In genomic region chr2:62450364-62450763, GRCm38 (mm10) we compare ENCODE assay signal across 28 mouse cellular contexts. TPM values are rescaled to one million over a fixed set of nuclear protein-coding genes. Genes with fewer than 3 reads are reported as not detected.
A peak's percentile ranks its signal among the peaks of the same experiment; 100 is the strongest.
DNase-seq lines count a peak whose midpoint lies in the region; ATAC-seq and TF ChIP-seq lines count a peak whose summit lies in the region.
"Had no signal": no experiment of that assay in that cellular context is flagged by ENCODE, and none has a peak within 500 bp of the region (broad histone marks: within the 10 kb centered on the region; RNA-seq: fewer than 3 reads in every experiment).

No protein-coding gene starts in this region.

- no peak overlapping the region for H3K27ac ChIP-seq in CH12.LX (ENCODE audit: insufficient read depth, low read depth)
- H3K27ac ChIP-seq in midbrain, embryonic 16.5 days (ENCODE audit: low read length) = no peak overlapping the region
- no peak overlapping the region for H3K27ac ChIP-seq in intestine, embryonic 16.5 days (ENCODE audit: low read length)
- H3K27ac ChIP-seq: embryonic facial prominence, embryonic 13.5 days; embryonic facial prominence, embryonic 15.5 days; forebrain, embryonic 10.5 days; forebrain, embryonic 12.5 days had no signal

- H3K9me3 ChIP-seq in CH12.LX (replicated peaks; ENCODE audit: low read length) = no peaks in the 10 kb centered on the region
- no peaks in the 10 kb centered on the region for H3K9me3 ChIP-seq in midbrain, embryonic 16.5 days (replicated peaks; ENCODE audit: control insufficient read depth, low read length, poor library complexity, severe bottlenecking)
- H3K9me3 ChIP-seq in intestine, embryonic 16.5 days (ENCODE audit: control insufficient read depth, low read length) = no peaks in the 10 kb centered on the region
- H3K9me3 ChIP-seq: embryonic facial prominence, embryonic 13.5 days; embryonic facial prominence, embryonic 15.5 days; forebrain, embryonic 10.5 days; forebrain, embryonic 12.5 days had no signal

- peak overlapping the region; percentile 91 for H3K4me2 ChIP-seq in CH12.LX (ENCODE audit: insufficient read depth, low read depth, poor library complexity, severe bottlenecking)
- H3K4me2 ChIP-seq in midbrain, embryonic 16.5 days (ENCODE audit: low read length) = no peak overlapping the region
- H3K4me2 ChIP-seq in intestine, embryonic 16.5 days (ENCODE audit: low read depth, low read length) = no peak overlapping the region
- H3K4me2 ChIP-seq: embryonic facial prominence, embryonic 13.5 days; embryonic facial prominence, embryonic 15.5 days; forebrain, embryonic 12.5 days had no signal

- WGBS in midbrain, embryonic 16.5 days = 91% methylated on average over 6 of the region's 6 CpGs
- 85% methylated on average over 6 of the region's 6 CpGs for WGBS in intestine, embryonic 16.5 days

- no peak overlapping the region for H3K4me3 ChIP-seq in CH12.LX (replicated peaks in 1 of 3; ENCODE audit: low read depth in 2 of 3, low read length in 2 of 3, poor library complexity in 1 of 3)
- H3K4me3 ChIP-seq in midbrain, embryonic 16.5 days (ENCODE audit: low read depth, low read length) = no peak overlapping the region
- no peak overlapping the region for H3K4me3 ChIP-seq in intestine, embryonic 16.5 days (ENCODE audit: low read length)
- H3K4me3 ChIP-seq: embryonic facial prominence, embryonic 13.5 days; embryonic facial prominence, embryonic 15.5 days; erythroblast, embryonic 14.5 days; forebrain, embryonic 10.5 days; forebrain, embryonic 12.5 days had no signal

- TF ChIP-seq POLR2A in CH12.LX (IDR thresholded peaks at IDR 0.05; ENCODE audit: low read depth, low read length) = no peak

- no peak for TF ChIP-seq EP300 in CH12.LX (IDR thresholded peaks at IDR 0.05; ENCODE audit: low read length)

- DNase-seq in A20 (ENCODE audit: low read depth, low spot score) = peak; percentile 5
- peak; percentile 27 for DNase-seq in CH12.LX (ENCODE audit: extremely low read depth)
- peak; percentile 58 for DNase-seq in MEL-GATA-1-ER (ENCODE audit: extremely low read depth, low read depth)
- no peak for DNase-seq in heart, postnatal 14 days
- DNase-seq: adrenal gland, adult 2 months; adrenal gland, postnatal 10 days; adrenal gland, postnatal 25 days; B cell, adult 2 months; cerebellum, adult 11 months; cerebellum, adult 18-20 months; cerebellum, adult 8-10 months; cerebellum, adult 9-11 months; cerebellum, postnatal 14 days; cerebellum, postnatal 36 days; embryo, embryonic 11 days had no signal

- H3K4me1 ChIP-seq in CH12.LX (ENCODE audit: control insufficient read depth in 1 of 2, insufficient read depth in 2 of 2) = peaks cover 0 to 11% of the 10 kb centered on the region in 2 experiments; a peak in 2 of 4 replicates
- H3K4me1 ChIP-seq in midbrain, embryonic 16.5 days (ENCODE audit: control insufficient read depth, insufficient read depth, low read length) = no peaks in the 10 kb centered on the region
- no peaks in the 10 kb centered on the region for H3K4me1 ChIP-seq in intestine, embryonic 16.5 days (ENCODE audit: control insufficient read depth, insufficient read depth, low read length)
- H3K4me1 ChIP-seq: embryonic facial prominence, embryonic 13.5 days; embryonic facial prominence, embryonic 15.5 days; forebrain, embryonic 10.5 days; forebrain, embryonic 12.5 days had no signal

- H3K79me2 ChIP-seq in CH12.LX (replicated peaks; ENCODE audit: control insufficient read depth, extremely low read depth, insufficient read depth, poor library complexity, severe bottlenecking) = no peaks in the 10 kb centered on the region

- H3K36me3 ChIP-seq in CH12.LX (replicated peaks in 1 of 2; ENCODE audit: control insufficient read depth in 1 of 2, insufficient read depth in 1 of 2, low read length in 1 of 2) = peaks cover 0 to 2% of the 10 kb centered on the region in 2 experiments
- no peaks in the 10 kb centered on the region for H3K36me3 ChIP-seq in midbrain, embryonic 16.5 days (ENCODE audit: control insufficient read depth, insufficient read depth, low read length)
- no peaks in the 10 kb centered on the region for H3K36me3 ChIP-seq in intestine, embryonic 16.5 days (ENCODE audit: control insufficient read depth, insufficient read depth, low read length)
- H3K36me3 ChIP-seq: embryonic facial prominence, embryonic 13.5 days; embryonic facial prominence, embryonic 15.5 days; forebrain, embryonic 10.5 days; forebrain, embryonic 12.5 days had no signal

- in situ Hi-C loops in CH12.LX (cut with MboI; ENCODE audit: low pct_ligation_motif_present, low pct_unique_long_range_greater_than_20kb, low sequenced_read_pairs) = loop anchor here (25.0 kb wide), 1 partner anchor 463 kb away; no protein-coding TSS in a partner anchor

- ATAC-seq in midbrain, embryonic 16.5 days = no peak
- ATAC-seq in intestine, embryonic 16.5 days = no peak
- ATAC-seq: CD4-positive, CD25-positive, alpha-beta regulatory T cell, adult 4 months; forebrain, embryonic 14.5 days; forebrain, embryonic 16.5 days had no signal

- intact Hi-C loops in heart, postnatal 14 days (cut with DNase I) = loop anchor here (10.0 kb wide), 2 partner anchors 184 to 806 kb away; no protein-coding TSS in a partner anchor

- H3K27me3 ChIP-seq in CH12.LX (replicated peaks) = no peaks in the 10 kb centered on the region
- no peaks in the 10 kb centered on the region for H3K27me3 ChIP-seq in midbrain, embryonic 16.5 days (ENCODE audit: control insufficient read depth, insufficient read depth, low read depth, low read length)
- H3K27me3 ChIP-seq in intestine, embryonic 16.5 days (replicated peaks; ENCODE audit: control insufficient read depth, insufficient read depth, low read length) = no peaks in the 10 kb centered on the region
- H3K27me3 ChIP-seq: embryonic facial prominence, embryonic 13.5 days; embryonic facial prominence, embryonic 15.5 days; forebrain, embryonic 12.5 days had no signal

- dilution Hi-C loops in CH12.LX (cut with MboI; ENCODE audit: extremely low pct_ligation_motif_present, extremely low pct_unique_long_range_greater_than_20kb, low sequenced_read_pairs) = no loop called here

- no peak for TF ChIP-seq RAD21 in CH12.LX (IDR thresholded peaks at IDR 0.05; ENCODE audit: low read depth, low read length)

- no peak for TF ChIP-seq CTCF in CH12.LX (conservative IDR thresholded peaks at IDR 0.05 in 1 of 2, IDR thresholded peaks at IDR 0.05 in 1 of 2; ENCODE audit: low read depth in 2 of 2, low read length in 2 of 2)

- peak overlapping the region; percentile 18 for H3K9ac ChIP-seq in CH12.LX (ENCODE audit: insufficient read depth, low read depth)
- H3K9ac ChIP-seq in midbrain, embryonic 16.5 days (ENCODE audit: low read depth, low read length) = no peak overlapping the region
- H3K9ac ChIP-seq in intestine, embryonic 16.5 days (ENCODE audit: low read depth, low read length) = no peak overlapping the region
- H3K9ac ChIP-seq: embryonic facial prominence, embryonic 13.5 days; embryonic facial prominence, embryonic 15.5 days; forebrain, embryonic 12.5 days had no signal

TF ChIP-seq in CH12.LX, 34 proteins besides CTCF, POLR2A, EP300 and RAD21:
- TF ChIP-seq BHLHE40 (IDR thresholded peaks at IDR 0.05; ENCODE audit: low read depth, low read length) (0 out of 2 replicates have a peak, but pooled peaks have one; percentile 11), MAZ (IDR thresholded peaks at IDR 0.05; ENCODE audit: low read depth, low read length) (no peak), CHD2 (IDR thresholded peaks at IDR 0.05; ENCODE audit: low read length) (no peak)

RNA-seq across cellular contexts. Expression of gene Gcg, which starts 33.1 kb away (rescaled TPM):
- total RNA-seq in CH12.LX (2012; rRNA removed) (0.13 and 0.17 TPM in 2 replicates), CH12.LX (2014; rRNA removed) (0.31 TPM in 1 of 2 replicates, not detected in the other)
- polyA plus RNA-seq in CH12.LX (2012; ENCODE audit: insufficient read length, low read depth) = 0.38 TPM in 1 of 2 replicates, not detected in the other
- polyA plus RNA-seq in midbrain, embryonic 16.5 days (2015; fragmentation: Nextera tagmentation; extraction: Ambion mirVana) = 0.23 and 0.60 TPM in 2 replicates
- total RNA-seq in heart, postnatal 14 days (2021) = not detected
- polyA plus RNA-seq in intestine, embryonic 16.5 days (2015; fragmentation: Nextera tagmentation; extraction: Ambion mirVana) = 66.9 and 85.5 TPM in 2 replicates
- total RNA-seq: adrenal gland, adult 2 months; adrenal gland, postnatal 10 days; adrenal gland, postnatal 25 days; common myeloid progenitor, adult 5-6 weeks; ES-E14 had no signal
- polyA plus RNA-seq: adrenal gland, adult 2 months; CD4-positive, CD25-positive, alpha-beta regulatory T cell, adult 4 months; embryonic facial prominence, embryonic 11.5 days; embryonic facial prominence, embryonic 13.5 days; embryonic facial prominence, embryonic 15.5 days; erythroblast, embryonic 14.5 days; forebrain, embryonic 10.5 days had no signal

RNA-seq across cellular contexts. Expression of gene Dpp4, which starts 38.3 kb away (rescaled TPM):
- 2.4 and 3.6 TPM in 2 replicates for total RNA-seq in CH12.LX (2012; rRNA removed)
- total RNA-seq in CH12.LX (2014; rRNA removed) = 0.04 and 0.08 TPM in 2 replicates
- polyA plus RNA-seq in CH12.LX (2012; ENCODE audit: insufficient read length, low read depth) = 0.29 and 0.61 TPM in 2 replicates
- polyA plus RNA-seq in midbrain, embryonic 16.5 days (2015; fragmentation: Nextera tagmentation; extraction: Ambion mirVana) = 1.3 and 2.0 TPM in 2 replicates
- 1 to 10 TPM; 7.2 to 8.2 TPM for total RNA-seq in heart, postnatal 14 days (2021)
- 85.0 and 104 TPM in 2 replicates for polyA plus RNA-seq in intestine, embryonic 16.5 days (2015; fragmentation: Nextera tagmentation; extraction: Ambion mirVana)
- polyA plus RNA-seq: erythroblast, embryonic 14.5 days had no signal

Comparison
In these comparisons a context has a peak if more than half of its experiments do, and no peak if none do; other contexts are left out.
1. DNase-seq: peak in A20 (single experiment), CH12.LX (single experiment) and MEL-GATA-1-ER (single experiment); none in heart, postnatal 14 days (0 of 2).
2. RNA of gene Gcg, which starts 33.1 kb away (polyA plus RNA-seq): 66.9 to 85.5 TPM in intestine, embryonic 16.5 days; 0.23 to 0.60 TPM in midbrain, embryonic 16.5 days and 0.38 TPM in CH12.LX; every median in the first group is over 10 times any median in the second.
3. RNA of gene Dpp4, which starts 38.3 kb away (polyA plus RNA-seq): 85.0 to 104 TPM in intestine, embryonic 16.5 days; 1.3 to 2.0 TPM in midbrain, embryonic 16.5 days and 0.29 to 0.61 TPM in CH12.LX; every median in the first group is over 10 times any median in the second.